Mouse (Mus musculus): ENCODE measurements around the gene Ctbp2.

DNA sequence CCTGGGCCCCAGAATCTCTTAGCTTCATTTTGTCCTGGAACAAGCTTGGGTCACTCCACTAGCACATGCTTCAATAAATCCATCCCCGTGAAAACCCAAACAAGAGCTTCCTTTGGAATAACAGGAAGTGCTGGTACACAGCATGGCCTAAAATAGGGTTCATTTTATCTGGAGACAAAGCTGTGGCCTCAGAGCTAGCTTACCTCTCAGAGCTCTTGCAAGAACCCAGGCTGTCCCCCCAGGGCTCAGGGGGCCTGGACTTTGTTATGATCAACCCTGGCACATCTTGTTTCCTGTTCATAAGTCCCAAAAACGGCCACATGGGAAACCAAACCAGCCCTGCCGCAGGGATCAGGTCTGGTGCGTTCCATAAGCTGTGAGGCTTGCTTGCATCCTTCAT, 86.5 kb downstream of the Ctbp2 start:
- TF ChIP-seq GATA1 (IDR thresholded peaks at IDR 0.05; ENCODE audit: low read length) (no peak), TAL1 (IDR thresholded peaks at IDR 0.05; ENCODE audit: low read length) (no peak)

Measured in erythroblast, embryonic 14.5 days (primary cell).